Mouse (Mus musculus): Measurements from ENCODE around the gene Gm16253.

- TF ChIP-seq POLR2A (IDR thresholded peaks at IDR 0.05; ENCODE audit: low read depth, low read length) (no peak), CTCF (IDR thresholded peaks at IDR 0.05; ENCODE audit: extremely low read depth, insufficient read length, insufficient replicate concordance, low read depth, low read length) (no peak)
Observed at GRCm38 (mm10) chr3:96596855-96597254, 20.1 kb downstream of the Gm16253 start.
